Mouse (Mus musculus): ENCODE results near the gene Fancc.

The Fancc gene

GRCm38 (mm10) chr13:63268776-63269175, 228.3 kb downstream of the Fancc start:
- CTCF ChIA-PET = no interaction called here

GRCm38 (mm10) chr13:63268371-63268770, 228.7 kb downstream of the Fancc start:
- CTCF ChIA-PET = no interaction called here

- CTCF ChIA-PET = no interaction called here
These were observed 234.7 kb downstream of the Fancc start for GRCm38 (mm10) chr13:63262168-63262957.

- CTCF ChIA-PET = no interaction called here
These were observed 235.4 kb downstream of the Fancc start for GRCm38 (mm10) chr13:63261676-63262075.

- CTCF ChIA-PET = no interaction called here
These were observed 236.1 kb downstream of the Fancc start for GRCm38 (mm10) chr13:63260753-63261631.

- CTCF ChIA-PET = interaction anchor here (0.6 kb wide), 1 partner anchor 12 kb away, joined by 6 read pairs; no protein-coding TSS in a partner anchor
These were observed 236.9 kb downstream of the Fancc start for GRCm38 (mm10) chr13:63260133-63260532.

- CTCF ChIA-PET = no interaction called here
These were observed 238.4 kb downstream of the Fancc start for GRCm38 (mm10) chr13:63258671-63259070.

- CTCF ChIA-PET = no interaction called here
These were observed 238.9 kb downstream of the Fancc start for GRCm38 (mm10) chr13:63258167-63258582.

GRCm38 (mm10) chr13:63256807-63257206, 240.3 kb downstream of the Fancc start:
- CTCF ChIA-PET = no interaction called here

GRCm38 (mm10) chr13:63256146-63256545, 240.9 kb downstream of the Fancc start:
- CTCF ChIA-PET = interaction anchor here (0.8 kb wide), 1 partner anchor 30 kb away, joined by 9 read pairs; no protein-coding TSS in a partner anchor

- CTCF ChIA-PET = interaction anchor here (0.8 kb wide), 1 partner anchor 29 kb away, joined by 9 read pairs; no protein-coding TSS in a partner anchor
These were observed 241.5 kb downstream of the Fancc start for GRCm38 (mm10) chr13:63255519-63256011.

- CTCF ChIA-PET = no interaction called here
These were observed 243.0 kb downstream of the Fancc start for GRCm38 (mm10) chr13:63253886-63254636.

- CTCF ChIA-PET = no interaction called here
These were observed 243.9 kb downstream of the Fancc start for GRCm38 (mm10) chr13:63253147-63253546.

- CTCF ChIA-PET = no interaction called here
These were observed 244.6 kb downstream of the Fancc start for GRCm38 (mm10) chr13:63252295-63253010.

- CTCF ChIA-PET = interaction anchor here (0.6 kb wide), 1 partner anchor 281 kb away, joined by 4 read pairs; no protein-coding TSS in a partner anchor
These were observed 245.8 kb downstream of the Fancc start for GRCm38 (mm10) chr13:63251118-63251889.

- CTCF ChIA-PET = interaction anchor here (0.6 kb wide), 1 partner anchor 280 kb away, joined by 4 read pairs; no protein-coding TSS in a partner anchor
These were observed 246.6 kb downstream of the Fancc start for GRCm38 (mm10) chr13:63250441-63250980.

GRCm38 (mm10) chr13:63249741-63250431, 247.2 kb downstream of the Fancc start:
- CTCF ChIA-PET = interaction anchor here (0.5 kb wide), 1 partner anchor 205 kb away, joined by 3 read pairs; no protein-coding TSS in a partner anchor

GRCm38 (mm10) chr13:63249171-63249570, 247.9 kb downstream of the Fancc start:
- CTCF ChIA-PET = interaction anchor here (0.5 kb wide), 1 partner anchor 204 kb away, joined by 3 read pairs; no protein-coding TSS in a partner anchor

- CTCF ChIA-PET = interaction anchor here (0.6 kb wide), 1 partner anchor 12 kb away, joined by 6 read pairs; no protein-coding TSS in a partner anchor
These were observed 248.8 kb downstream of the Fancc start for GRCm38 (mm10) chr13:63248318-63248717.
